19 mouse cellular contexts compared by ENCODE assay signal in the genomic region with DNA sequence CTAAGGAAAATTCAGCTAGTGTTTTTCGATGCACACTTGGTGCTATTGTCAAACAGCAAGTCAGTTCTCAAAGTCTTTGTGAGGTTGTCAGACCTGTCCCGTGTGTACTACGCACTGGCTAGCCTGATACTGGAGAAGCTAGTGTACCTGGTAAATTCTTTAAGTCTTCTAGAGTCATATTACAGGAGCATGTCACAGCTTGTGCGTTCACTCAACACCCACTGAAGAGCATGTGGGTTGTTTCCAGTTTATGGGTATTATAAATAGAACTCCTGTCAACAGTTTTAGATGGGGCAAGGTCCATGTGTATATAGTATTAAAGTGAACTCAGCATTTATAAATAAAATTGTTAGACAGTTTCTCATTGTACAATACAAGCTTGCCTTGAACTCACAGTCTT. TPM values are rescaled to one million over a fixed set of nuclear protein-coding genes. Genes with fewer than 3 reads are reported as not detected.
DNase-seq lines count a peak whose midpoint lies in the region; ATAC-seq and TF ChIP-seq lines count a peak whose summit lies in the region.
"Had no signal": no experiment of that assay in that cellular context is flagged by ENCODE, and none has a peak within 500 bp of the region (broad histone marks: within the 10 kb centered on the region; RNA-seq: fewer than 3 reads in every experiment).

No protein-coding gene starts in this region.

- no peak overlapping the region for H3K9ac ChIP-seq in lung, embryonic 14.5 days
- no peak overlapping the region for H3K9ac ChIP-seq in heart, embryonic 13.5 days
- no peak overlapping the region for H3K9ac ChIP-seq in intestine, postnatal 0 days (ENCODE audit: low read depth, low read length)
- H3K9ac ChIP-seq: hindbrain, embryonic 15.5 days; liver, embryonic 15.5 days; neural tube, embryonic 15.5 days had no signal

- H3K4me2 ChIP-seq in lung, embryonic 14.5 days, result no peak overlapping the region
- 0 out of 2 replicates have a peak overlapping the region, but pooled peaks have one; percentile 4 for H3K4me2 ChIP-seq in heart, embryonic 13.5 days
- H3K4me2 ChIP-seq in intestine, postnatal 0 days (replicated peaks; ENCODE audit: low read depth), result no peak overlapping the region
- H3K4me2 ChIP-seq: hindbrain, embryonic 15.5 days; liver, embryonic 15.5 days; midbrain, embryonic 11.5 days; neural tube, embryonic 15.5 days had no signal

- WGBS in lung, embryonic 14.5 days, result 74% methylated on average over 4 of the region's 4 CpGs
- 45% methylated on average over 4 of the region's 4 CpGs for WGBS in heart, embryonic 13.5 days
- 65% methylated on average over 4 of the region's 4 CpGs for WGBS in intestine, postnatal 0 days

- no peaks in the 10 kb centered on the region for H3K27me3 ChIP-seq in lung, embryonic 14.5 days (ENCODE audit: insufficient read depth, low read length)
- H3K27me3 ChIP-seq in heart, embryonic 13.5 days (replicated peaks), result no peaks in the 10 kb centered on the region
- H3K27me3 ChIP-seq in intestine, postnatal 0 days (replicated peaks; ENCODE audit: control insufficient read depth, insufficient read depth, low read length), result no peaks in the 10 kb centered on the region
- H3K27me3 ChIP-seq: hindbrain, embryonic 15.5 days; liver, embryonic 15.5 days; neural tube, embryonic 15.5 days had no signal

- no peak overlapping the region for H3K27ac ChIP-seq in lung, embryonic 14.5 days (ENCODE audit: low read depth)
- peak overlapping the region; percentile 77 for H3K27ac ChIP-seq in heart, embryonic 13.5 days (replicated peaks)
- peak overlapping the region; percentile 42; the same call in 1 of the 2 replicates for H3K27ac ChIP-seq in intestine, postnatal 0 days (ENCODE audit: low read depth, low read length)
- H3K27ac ChIP-seq: hindbrain, embryonic 15.5 days; liver, embryonic 15.5 days; neural tube, embryonic 15.5 days had no signal

- H3K4me1 ChIP-seq in lung, embryonic 14.5 days (ENCODE audit: insufficient read depth), result no peaks in the 10 kb centered on the region
- H3K4me1 ChIP-seq in heart, embryonic 13.5 days, result peaks cover 30% of the 10 kb centered on the region
- no peaks in the 10 kb centered on the region for H3K4me1 ChIP-seq in intestine, postnatal 0 days (replicated peaks; ENCODE audit: control insufficient read depth, insufficient read depth, low read length)
- H3K4me1 ChIP-seq: hindbrain, embryonic 15.5 days; liver, embryonic 15.5 days; neural tube, embryonic 15.5 days had no signal

- H3K4me3 ChIP-seq in lung, embryonic 14.5 days (ENCODE audit: low read depth, low read length), result no peak overlapping the region
- no peak overlapping the region for H3K4me3 ChIP-seq in heart, embryonic 13.5 days
- no peak overlapping the region for H3K4me3 ChIP-seq in intestine, postnatal 0 days (ENCODE audit: low read depth, low read length)
- H3K4me3 ChIP-seq: hindbrain, embryonic 15.5 days; liver, embryonic 15.5 days; neural tube, embryonic 15.5 days had no signal

- ATAC-seq in lung, embryonic 14.5 days (ENCODE audit: insufficient read depth), result 0 out of 2 replicates have a peak, but pooled peaks have one; percentile 47
- ATAC-seq in heart, embryonic 13.5 days (ENCODE audit: extremely low read depth, insufficient number of reproducible peaks, low FRiP score, low TSS enrichment), result peak; percentile 48; the same call in 1 of the 2 replicates
- peak; percentile 89 for ATAC-seq in intestine, postnatal 0 days
- ATAC-seq: CD4-positive, CD25-positive, alpha-beta regulatory T cell, adult 4 months had no signal

- no peaks in the 10 kb centered on the region; the same call in 1 of the 2 replicates for H3K9me3 ChIP-seq in lung, embryonic 14.5 days (ENCODE audit: low read depth, low read length)
- no peaks in the 10 kb centered on the region for H3K9me3 ChIP-seq in heart, embryonic 13.5 days
- no peaks in the 10 kb centered on the region for H3K9me3 ChIP-seq in intestine, postnatal 0 days (ENCODE audit: control insufficient read depth)
- H3K9me3 ChIP-seq: hindbrain, embryonic 15.5 days; liver, embryonic 15.5 days; neural tube, embryonic 15.5 days had no signal

- TF ChIP-seq CTCF in lung, embryonic 14.5 days (IDR thresholded peaks at IDR 0.05; ENCODE audit: low read depth), result no peak
- TF ChIP-seq CTCF in intestine, postnatal 0 days (IDR thresholded peaks at IDR 0.05; ENCODE audit: low read depth), result no peak

- no peaks in the 10 kb centered on the region for H3K36me3 ChIP-seq in lung, embryonic 14.5 days (ENCODE audit: insufficient read depth)
- no peaks in the 10 kb centered on the region for H3K36me3 ChIP-seq in heart, embryonic 13.5 days
- no peaks in the 10 kb centered on the region for H3K36me3 ChIP-seq in intestine, postnatal 0 days (ENCODE audit: control insufficient read depth, insufficient read depth)
- H3K36me3 ChIP-seq: hindbrain, embryonic 15.5 days; liver, embryonic 15.5 days; neural tube, embryonic 15.5 days had no signal

- DNase-seq in lung, embryonic 14.5 days, result no peak
- DNase-seq in lung, postnatal 4 days, result no peak
- DNase-seq in thymus, adult 18-20 months, result no peak
- DNase-seq in MN1 (ENCODE audit: low spot score), result no peak
- DNase-seq in cerebellum, adult 8-10 months, result no peak
- DNase-seq: adrenal gland, postnatal 36 days; cerebellum, adult 9-11 months; kidney, adult 9 months; left cerebral cortex, postnatal 4 days; lung, postnatal 36 days; retina, postnatal 1 day; spleen, adult 18-20 months had no signal

RNA-seq across cellular contexts. Expression of a gene that starts 50.9 kb away (rescaled TPM):
- 38.1 and 38.7 TPM in 2 replicates for polyA plus RNA-seq in lung, embryonic 14.5 days (2014; fragmentation: Nextera tagmentation; extraction: Ambion mirVana)
- 12.7 and 13.8 TPM in 2 replicates for polyA plus RNA-seq in heart, embryonic 13.5 days (2015; fragmentation: Nextera tagmentation; extraction: Ambion mirVana)
- 37.4 and 42.6 TPM in 2 replicates for polyA plus RNA-seq in intestine, postnatal 0 days (2015; fragmentation: Nextera tagmentation; extraction: Ambion mirVana)
